Mouse (Mus musculus): ENCODE results near the gene Pan2. TPM values are rescaled to one million over a fixed set of nuclear protein-coding genes. Genes with fewer than 3 reads are reported as not detected.

Pan2 gene
- total and polyA plus RNA-seq, 3 experiments: 10.6 to 18.5 (median 11.0) TPM

GRCm38 (mm10) chr10:128297221-128297620, 5.9 kb upstream of the Pan2 start:
- Histone ChIP-seq H3K4me2 (ENCODE audit: insufficient read depth, low read depth, poor library complexity, severe bottlenecking) (no peak overlapping the region), H3K27me3 (replicated peaks) (no peaks in the 10 kb centered on the region), H3K9me3 (replicated peaks; ENCODE audit: low read length) (no peaks in the 10 kb centered on the region), H3K4me1 (ENCODE audit: control insufficient read depth in 1 of 2, insufficient read depth in 2 of 2) (peaks cover 10 to 41% of the 10 kb centered on the region in 2 experiments), H3K36me3 (replicated peaks in 1 of 2; ENCODE audit: control insufficient read depth in 1 of 2, insufficient read depth in 1 of 2, low read length in 1 of 2) (peaks cover 7 to 13% of the 10 kb centered on the region in 2 experiments), H3K27ac (ENCODE audit: insufficient read depth, low read depth) (no peak overlapping the region), H3K79me2 (replicated peaks; ENCODE audit: control insufficient read depth, extremely low read depth, insufficient read depth, poor library complexity, severe bottlenecking) (no peaks in the 10 kb centered on the region), H3K9ac (ENCODE audit: insufficient read depth, low read depth) (no peak overlapping the region), H3K4me3 (replicated peaks in 1 of 3; ENCODE audit: low read depth in 2 of 3, low read length in 2 of 3, poor library complexity in 1 of 3) (no peak overlapping the region)
- dilution Hi-C loops (cut with MboI; ENCODE audit: extremely low pct_ligation_motif_present, extremely low pct_unique_long_range_greater_than_20kb, low sequenced_read_pairs) (no loop called here), in situ Hi-C loops (cut with MboI; ENCODE audit: low pct_ligation_motif_present, low pct_unique_long_range_greater_than_20kb, low sequenced_read_pairs) (no loop called here)
- TF ChIP-seq GABPA (IDR thresholded peaks at IDR 0.05; ENCODE audit: insufficient replicate concordance, low read depth, low read length) (no peak), MEF2A (IDR thresholded peaks at IDR 0.05; ENCODE audit: borderline replicate concordance, low read depth, low read length) (no peak), UBTF (IDR thresholded peaks at IDR 0.05; ENCODE audit: low read depth, low read length) (no peak), ELF1 (IDR thresholded peaks at IDR 0.05; ENCODE audit: low read depth, low read length) (no peak), EP300 (IDR thresholded peaks at IDR 0.05; ENCODE audit: low read length) (no peak), HCFC1 (IDR thresholded peaks at IDR 0.05; ENCODE audit: low read depth, low read length) (no peak), RCOR1 (conservative IDR thresholded peaks at IDR 0.05; ENCODE audit: low read depth, low read length) (no peak), POLR2A (IDR thresholded peaks at IDR 0.05; ENCODE audit: low read depth, low read length) (no peak), CHD1 (IDR thresholded peaks at IDR 0.05; ENCODE audit: low read depth, low read length) (no peak), JUN (IDR thresholded peaks at IDR 0.05; ENCODE audit: insufficient read depth, low read depth, low read length) (no peak), PAX5 (IDR thresholded peaks at IDR 0.05; ENCODE audit: low read length) (no peak)
- no peak for DNase-seq (ENCODE audit: extremely low read depth)

GRCm38 (mm10) chr10:128297622-128298021, 5.5 kb upstream of the Pan2 start:
- Histone ChIP-seq H3K4me3 (replicated peaks in 1 of 3; ENCODE audit: low read depth in 2 of 3, low read length in 2 of 3, poor library complexity in 1 of 3) (no peak overlapping the region), H3K9ac (ENCODE audit: insufficient read depth, low read depth) (no peak overlapping the region), H3K4me2 (ENCODE audit: insufficient read depth, low read depth, poor library complexity, severe bottlenecking) (no peak overlapping the region), H3K79me2 (replicated peaks; ENCODE audit: control insufficient read depth, extremely low read depth, insufficient read depth, poor library complexity, severe bottlenecking) (no peaks in the 10 kb centered on the region; the same call in 1 of the 2 replicates), H3K27me3 (replicated peaks) (no peaks in the 10 kb centered on the region), H3K9me3 (replicated peaks; ENCODE audit: low read length) (no peaks in the 10 kb centered on the region), H3K27ac (ENCODE audit: insufficient read depth, low read depth) (no peak overlapping the region), H3K4me1 (ENCODE audit: control insufficient read depth in 1 of 2, insufficient read depth in 2 of 2) (peaks cover 10 to 44% of the 10 kb centered on the region in 2 experiments), H3K36me3 (replicated peaks in 1 of 2; ENCODE audit: control insufficient read depth in 1 of 2, insufficient read depth in 1 of 2, low read length in 1 of 2) (peaks cover 3 to 9% of the 10 kb centered on the region in 2 experiments)
- DNase-seq (ENCODE audit: extremely low read depth): no peak
- in situ Hi-C loops (cut with MboI; ENCODE audit: low pct_ligation_motif_present, low pct_unique_long_range_greater_than_20kb, low sequenced_read_pairs) (no loop called here), dilution Hi-C loops (cut with MboI; ENCODE audit: extremely low pct_ligation_motif_present, extremely low pct_unique_long_range_greater_than_20kb, low sequenced_read_pairs) (no loop called here)
- TF ChIP-seq ZKSCAN1 (IDR thresholded peaks at IDR 0.05; ENCODE audit: borderline replicate concordance, low read depth, low read length): no peak
- no peak for TF ChIP-seq PAX5 (IDR thresholded peaks at IDR 0.05; ENCODE audit: low read length)
- TF ChIP-seq CHD2 (IDR thresholded peaks at IDR 0.05; ENCODE audit: low read length): no peak
- TF ChIP-seq ETS1 (conservative IDR thresholded peaks at IDR 0.05; ENCODE audit: low read depth, low read length): no peak
- TF ChIP-seq ELF1 (IDR thresholded peaks at IDR 0.05; ENCODE audit: low read depth, low read length): no peak
- no peak for TF ChIP-seq MAFK (IDR thresholded peaks at IDR 0.05; ENCODE audit: insufficient replicate concordance, low read length)
- TF ChIP-seq MAX (IDR thresholded peaks at IDR 0.05; ENCODE audit: low read length): no peak
- no peak for TF ChIP-seq SIN3A (IDR thresholded peaks at IDR 0.05; ENCODE audit: low read length)
- no peak for TF ChIP-seq SMC3 (IDR thresholded peaks at IDR 0.05; ENCODE audit: low read depth, low read length)
- no peak for TF ChIP-seq MAZ (IDR thresholded peaks at IDR 0.05; ENCODE audit: low read depth, low read length)
- no peak for TF ChIP-seq POLR2AphosphoS2 (IDR thresholded peaks at IDR 0.05; ENCODE audit: low read depth, low read length)
- TF ChIP-seq MEF2A (IDR thresholded peaks at IDR 0.05; ENCODE audit: borderline replicate concordance, low read depth, low read length): no peak
- no peak for TF ChIP-seq RAD21 (IDR thresholded peaks at IDR 0.05; ENCODE audit: low read depth, low read length)
- no peak for TF ChIP-seq E2F4 (IDR thresholded peaks at IDR 0.05; ENCODE audit: insufficient replicate concordance, low read depth, low read length)
- TF ChIP-seq POLR2A (IDR thresholded peaks at IDR 0.05; ENCODE audit: low read depth, low read length): no peak
- TF ChIP-seq MXI1 (IDR thresholded peaks at IDR 0.05; ENCODE audit: low read depth, low read length): no peak; the same call in 1 of the 2 replicates

Measured in CH12.LX (cell line).